Mouse (Mus musculus) embryonic facial prominence, embryonic 14.5 days (tissue): Measurements from ENCODE around the gene Psmd13. TPM values are rescaled to one million over a fixed set of nuclear protein-coding genes. Genes with fewer than 3 reads are reported as not detected.

ENCODE experiments used
- ATAC-seq: fragments of 200-750 bp; cut with Nextera tagmentation; 2 replicates; pipeline ENCODE4 v1.8.0; 2017; ENCODE audit warnings: low read depth, moderate number of reproducible peaks, moderate TSS enrichment
- DNase-seq: peaks from one replicate; pipeline ENCODE4 v3.0.0-alpha.2; 2015; ENCODE audit warnings: low spot score
- H3K27ac ChIP-seq: fragments of 300-500 bp; sonication (generic); replicated peaks from 2 replicates; pipeline ENCODE4 v1.5.1; 2014; ENCODE audit warnings: low read depth, mild to moderate bottlenecking, low read length, moderate library complexity
- H3K27me3 ChIP-seq: fragments of 300-500 bp; sonication (generic); replicated peaks from 2 replicates; pipeline ENCODE4 v1.6.1; 2014; ENCODE audit warnings: low read length; ENCODE audit not compliant: control insufficient read depth, insufficient read depth
- H3K36me3 ChIP-seq: fragments of 300-500 bp; sonication (generic); 2 replicates; pipeline ENCODE4 v1.6.1; 2014; ENCODE audit warnings: low read length, mixed read lengths; ENCODE audit not compliant: control insufficient read depth, insufficient read depth
- H3K4me1 ChIP-seq: fragments of 300-500 bp; sonication (generic); 2 replicates; pipeline ENCODE4 v1.6.1; 2014; ENCODE audit warnings: antibody characterized with exemption, low read length; ENCODE audit not compliant: control insufficient read depth, insufficient read depth
- H3K4me2 ChIP-seq: fragments of 300-500 bp; sonication (generic); 2 replicates; pipeline ENCODE4 v1.6.1; 2014; ENCODE audit warnings: low read depth, mild to moderate bottlenecking, low read length, moderate library complexity, mixed read lengths
- H3K4me3 ChIP-seq: fragments of 300-500 bp; sonication (generic); 2 replicates; pipeline ENCODE4 v1.5.1; 2014; ENCODE audit warnings: low read depth, mild to moderate bottlenecking, low read length
- H3K9ac ChIP-seq: fragments of 300-500 bp; sonication (generic); 2 replicates; pipeline ENCODE4 v1.6.1; 2014; ENCODE audit warnings: low read depth, mild to moderate bottlenecking, low read length, moderate library complexity, mixed read lengths
- H3K9me3 ChIP-seq: fragments of 300-500 bp; sonication (generic); 2 replicates; pipeline ENCODE4 v1.6.1; 2016; ENCODE audit warnings: low read length; ENCODE audit not compliant: control insufficient read depth
- WGBS: fragments of 180-500 bp; shearing (Covaris S2); extraction: QIAGEN DNeasy Blood & Tissue Kit; methylation state at CpG from one replicate; pipeline ENCODE4 v1.1.7; 2014; 5-methylcytosine and 5-hydroxymethylcytosine counted together
- polyA plus RNA-seq: library from polyadenylated mRNA; unstranded; fragments of >200 nt; fragmentation: Nextera tagmentation; extraction: Ambion mirVana; gene quantifications from 2 replicates; pipeline ENCODE4 v1.2.1, GENCODE M21; 2014

Gene Psmd13
- polyA plus RNA-seq, 1 experiment from 2014 or later = 127 TPM

- no peaks in the 10 kb centered on the region for H3K4me1 ChIP-seq
- DNase-seq = no peak
- no peak overlapping the region for H3K4me2 ChIP-seq
- 86% methylated on average over 7 of the region's 7 CpGs for whole genome bisulfite sequencing
- no peak overlapping the region for H3K9ac ChIP-seq
- ATAC-seq = no peak
- H3K27ac ChIP-seq = no peak overlapping the region
- H3K9me3 ChIP-seq = no peaks in the 10 kb centered on the region
- peaks cover 79% of the 10 kb centered on the region for H3K36me3 ChIP-seq
- H3K4me3 ChIP-seq = no peak overlapping the region
- no peaks in the 10 kb centered on the region for H3K27me3 ChIP-seq
Measured at GRCm38 (mm10) chr7:140894031-140894430, 12.3 kb downstream of the Psmd13 start.

- H3K27me3 ChIP-seq = no peaks in the 10 kb centered on the region
- no peak overlapping the region for H3K4me2 ChIP-seq
- H3K36me3 ChIP-seq = peaks cover 78% of the 10 kb centered on the region
- no peaks in the 10 kb centered on the region for H3K4me1 ChIP-seq
- no peak overlapping the region for H3K27ac ChIP-seq
- no peak overlapping the region for H3K4me3 ChIP-seq
- 98% methylated on average over 3 of the region's 3 CpGs for WGBS
- DNase-seq (no peak), ATAC-seq (no peak)
- no peak overlapping the region for H3K9ac ChIP-seq
- no peaks in the 10 kb centered on the region for H3K9me3 ChIP-seq
Measured at GRCm38 (mm10) chr7:140894611-140895010, 12.8 kb downstream of the Psmd13 start.

- peaks cover 59% of the 10 kb centered on the region for H3K36me3 ChIP-seq
- DNase-seq (peak; percentile 26), ATAC-seq (peak; percentile 53; the same call in 1 of the 2 replicates)
- WGBS = 77% methylated on average over 7 of the region's 7 CpGs
- no peaks in the 10 kb centered on the region for H3K27me3 ChIP-seq
- H3K27ac ChIP-seq = no peak overlapping the region
- no peaks in the 10 kb centered on the region for H3K9me3 ChIP-seq
- H3K9ac ChIP-seq = no peak overlapping the region
- no peak overlapping the region for H3K4me3 ChIP-seq
- no peaks in the 10 kb centered on the region for H3K4me1 ChIP-seq
- no peak overlapping the region for H3K4me2 ChIP-seq
Measured at GRCm38 (mm10) chr7:140897863-140898262, 16.1 kb downstream of the Psmd13 start.

- DNase-seq = no peak
- Histone ChIP-seq H3K27ac (no peak overlapping the region), H3K4me3 (no peak overlapping the region), H3K27me3 (no peaks in the 10 kb centered on the region), H3K4me1 (no peaks in the 10 kb centered on the region), H3K9ac (no peak overlapping the region), H3K36me3 (peaks cover 48% of the 10 kb centered on the region), H3K4me2 (no peak overlapping the region), H3K9me3 (no peaks in the 10 kb centered on the region)
- ATAC-seq = no peak
- 85% methylated on average over 3 of the region's 3 CpGs for WGBS
Measured at GRCm38 (mm10) chr7:140899121-140899520, 17.4 kb downstream of the Psmd13 start.

GRCm38 (mm10) chr7:140900220-140900619, 18.5 kb downstream of the Psmd13 start, which contains the start of gene Cox8b:
Gene Cox8b (minus strand): TSS chr7:140900446.
- Histone ChIP-seq H3K9me3 (no peaks in the 10 kb centered on the region), H3K4me2 (no peak within 1 kb of the TSS), H3K4me3 (no peak within 1 kb of the TSS), H3K27ac (no peak within 1 kb of the TSS), H3K36me3 (peaks cover 39% of the 10 kb centered on the region), H3K27me3 (no peaks in the 10 kb centered on the region), H3K9ac (no peak within 1 kb of the TSS), H3K4me1 (no peaks in the 10 kb centered on the region)
- no peak for DNase-seq
- WGBS = 78% methylated on average over 10 of the region's 10 CpGs
- no peak for ATAC-seq

- 55% methylated on average over 15 of the region's 15 CpGs for WGBS
- H3K36me3 ChIP-seq = peaks cover 22% of the 10 kb centered on the region
- H3K4me3 ChIP-seq = no peak overlapping the region
- H3K4me2 ChIP-seq = no peak overlapping the region
- ATAC-seq (peak; percentile 59; the same call in 1 of the 2 replicates), DNase-seq (peak; percentile 30)
- H3K4me1 ChIP-seq = no peaks in the 10 kb centered on the region
- H3K9me3 ChIP-seq = no peaks in the 10 kb centered on the region
- H3K9ac ChIP-seq = peak overlapping the region; percentile 48
- H3K27ac ChIP-seq = no peak overlapping the region
- H3K27me3 ChIP-seq = no peaks in the 10 kb centered on the region
Measured at GRCm38 (mm10) chr7:140902036-140902875, 20.5 kb downstream of the Psmd13 start.

GRCm38 (mm10) chr7:140903212-140903611, 21.4 kb downstream of the Psmd13 start:
- Histone ChIP-seq H3K4me1 (no peaks in the 10 kb centered on the region), H3K9me3 (no peaks in the 10 kb centered on the region), H3K36me3 (peaks cover 13% of the 10 kb centered on the region), H3K27ac (no peak overlapping the region), H3K4me2 (no peak overlapping the region), H3K4me3 (no peak overlapping the region), H3K27me3 (no peaks in the 10 kb centered on the region), H3K9ac (no peak overlapping the region; the same call in 1 of the 2 replicates)
- DNase-seq (peak; percentile 60), ATAC-seq (peak; percentile 31)
- WGBS = 19% methylated on average over 13 of the region's 13 CpGs

GRCm38 (mm10) chr7:140905642-140906081, 23.9 kb downstream of the Psmd13 start:
- Histone ChIP-seq H3K36me3 (no peaks in the 10 kb centered on the region), H3K4me1 (no peaks in the 10 kb centered on the region), H3K4me2 (no peak overlapping the region), H3K27ac (no peak overlapping the region), H3K4me3 (no peak overlapping the region), H3K9me3 (no peaks in the 10 kb centered on the region), H3K9ac (no peak overlapping the region), H3K27me3 (no peaks in the 10 kb centered on the region)
- DNase-seq = no peak
- 73% methylated on average over 2 of the region's 2 CpGs for WGBS
- no peak for ATAC-seq

GRCm38 (mm10) chr7:140907131-140907530, 25.4 kb downstream of the Psmd13 start:
- H3K4me3 ChIP-seq = no peak overlapping the region
- ATAC-seq (no peak), DNase-seq (no peak)
- no peaks in the 10 kb centered on the region for H3K4me1 ChIP-seq
- no peaks in the 10 kb centered on the region for H3K27me3 ChIP-seq
- no peaks in the 10 kb centered on the region for H3K36me3 ChIP-seq
- no peak overlapping the region for H3K4me2 ChIP-seq
- 79% methylated on average over 13 of the region's 13 CpGs for WGBS
- no peak overlapping the region for H3K27ac ChIP-seq
- no peaks in the 10 kb centered on the region for H3K9me3 ChIP-seq
- no peak overlapping the region for H3K9ac ChIP-seq
